Mouse (Mus musculus): ENCODE measurements around the gene Tulp2.

DNA sequence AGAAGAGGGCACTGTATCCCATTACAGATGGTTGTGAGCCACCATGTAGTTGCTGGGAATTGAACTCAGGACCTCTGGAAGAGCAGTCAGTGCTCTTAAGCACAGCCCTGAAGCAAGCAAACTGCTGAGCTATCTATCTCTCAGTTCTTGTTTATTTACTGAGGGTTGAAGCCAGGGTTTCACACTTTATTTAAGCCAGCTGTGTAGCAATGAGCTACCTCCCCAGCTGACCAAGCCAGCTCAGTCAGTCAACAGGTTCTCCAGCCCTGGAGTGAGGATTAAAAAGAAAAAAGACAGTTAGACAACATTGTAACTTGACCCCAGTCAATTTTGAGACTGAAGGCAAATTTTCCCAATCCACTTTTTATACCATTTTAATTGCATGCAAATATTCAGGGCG lies 54.0 kb downstream of the Tulp2 start:
- TF ChIP-seq POLR2A (IDR thresholded peaks at IDR 0.05; ENCODE audit: insufficient read length, low read depth) (no peak), POLR2AphosphoS2 (IDR thresholded peaks at IDR 0.05; ENCODE audit: insufficient read length, low read depth) (no peak), SRF (IDR thresholded peaks at IDR 0.05; ENCODE audit: control insufficient read depth, insufficient read length, low read depth) (no peak)
